Mouse (Mus musculus) lung, embryonic 16.5 days (tissue): ENCODE measurements around the gene Irf4. TPM values are rescaled to one million over a fixed set of nuclear protein-coding genes. Genes with fewer than 3 reads are reported as not detected.

Experiments used
- ATAC-seq: fragments of 200-750 bp; cut with Nextera tagmentation; 2 replicates; pipeline ENCODE4 v1.8.0; 2017; ENCODE audit warnings: low read depth, mild to moderate bottlenecking, moderate library complexity
- H3K27ac ChIP-seq: fragments of 300-500 bp; sonication (generic); 2 replicates; pipeline ENCODE4 v1.5.1; 2014; ENCODE audit warnings: mild to moderate bottlenecking, control low read depth, low read length
- H3K27me3 ChIP-seq: fragments of 300-500 bp; sonication (generic); 2 replicates; pipeline ENCODE4 v1.6.1; 2014; ENCODE audit warnings: low read depth, low read length, mixed read lengths; ENCODE audit not compliant: control insufficient read depth, insufficient read depth
- H3K36me3 ChIP-seq: fragments of 300-500 bp; sonication (generic); 2 replicates; pipeline ENCODE4 v1.6.1; 2014; ENCODE audit warnings: low read length; ENCODE audit not compliant: control insufficient read depth, insufficient read depth
- H3K4me1 ChIP-seq: fragments of 300-500 bp; sonication (generic); replicated peaks from 2 replicates; pipeline ENCODE4 v1.6.1; 2014; ENCODE audit warnings: low read length, mixed read lengths; ENCODE audit not compliant: control insufficient read depth, insufficient read depth
- H3K4me2 ChIP-seq: fragments of 300-500 bp; sonication (generic); 2 replicates; pipeline ENCODE4 v1.6.1; 2014; ENCODE audit warnings: low read depth, low read length, control low read depth
- H3K4me3 ChIP-seq: fragments of 300-500 bp; sonication (generic); 2 replicates; pipeline ENCODE4 v1.5.1; 2014; ENCODE audit warnings: mild to moderate bottlenecking, low read length, control low read depth
- H3K9ac ChIP-seq: fragments of 300-500 bp; sonication (generic); 2 replicates; pipeline ENCODE4 v1.6.1; 2014; ENCODE audit warnings: low read length, control low read depth
- H3K9me3 ChIP-seq: fragments of 300-500 bp; sonication (generic); 2 replicates; pipeline ENCODE4 v1.6.1; 2016; ENCODE audit warnings: low read length; ENCODE audit not compliant: control insufficient read depth
- WGBS: fragments of 180-500 bp; shearing (Covaris S2); extraction: QIAGEN DNeasy Blood & Tissue Kit; methylation state at CpG from one replicate; pipeline ENCODE4 v1.1.7; 2014; 5-methylcytosine and 5-hydroxymethylcytosine counted together
- polyA plus RNA-seq: library from polyadenylated mRNA; unstranded; fragments of >200 nt; fragmentation: Nextera tagmentation; extraction: Ambion mirVana; gene quantifications from 2 replicates; pipeline ENCODE4 v1.2.1, GENCODE M21; 2015

The Irf4 gene
- polyA plus RNA-seq = 0.10 and 0.11 TPM in 2 replicates

- peak; percentile 85 for ATAC-seq
- Histone ChIP-seq H3K4me3 (peak within 1 kb of the TSS; percentile 51), H3K4me2 (peak within 1 kb of the TSS; percentile 78), H3K4me1 (peaks cover 16% of the 10 kb centered on the region), H3K36me3 (no peaks in the 10 kb centered on the region), H3K9ac (no peak within 1 kb of the TSS), H3K27ac (no peak within 1 kb of the TSS), H3K9me3 (no peaks in the 10 kb centered on the region), H3K27me3 (peaks cover 55% of the 10 kb centered on the region)
- WGBS = under 1% methylated on average over 21 of the region's 21 CpGs
Measured at GRCm38 (mm10) chr13:30749021-30749556, at the start of gene Irf4. TSS of gene Irf4 (plus strand) at chr13:30749226.

- no peak overlapping the region for H3K4me3 ChIP-seq
- no peak for ATAC-seq
- no peaks in the 10 kb centered on the region for H3K4me1 ChIP-seq
- no peaks in the 10 kb centered on the region for H3K27me3 ChIP-seq
- no peak overlapping the region for H3K27ac ChIP-seq
- H3K9ac ChIP-seq = no peak overlapping the region
- no peaks in the 10 kb centered on the region for H3K9me3 ChIP-seq
- WGBS = 93% methylated on average over 5 of the region's 5 CpGs
- no peaks in the 10 kb centered on the region for H3K36me3 ChIP-seq
- no peak overlapping the region for H3K4me2 ChIP-seq
Measured at GRCm38 (mm10) chr13:30702695-30703094, 46.3 kb upstream of the Irf4 start.

GRCm38 (mm10) chr13:30704246-30705095 is 44.6 kb upstream of the Irf4 start:
- 76% methylated on average over 8 of the region's 8 CpGs for WGBS
- no peak overlapping the region for H3K4me2 ChIP-seq
- no peaks in the 10 kb centered on the region for H3K27me3 ChIP-seq
- H3K36me3 ChIP-seq = no peaks in the 10 kb centered on the region
- H3K27ac ChIP-seq = no peak overlapping the region
- H3K4me1 ChIP-seq = no peaks in the 10 kb centered on the region
- H3K9me3 ChIP-seq = no peaks in the 10 kb centered on the region
- ATAC-seq = no peak
- H3K9ac ChIP-seq = no peak overlapping the region
- no peak overlapping the region for H3K4me3 ChIP-seq

- no peak for ATAC-seq
- 79% methylated on average over 2 of the region's 2 CpGs for WGBS
- H3K9ac ChIP-seq = no peak overlapping the region
Measured at GRCm38 (mm10) chr13:30711066-30711465, 38.0 kb upstream of the Irf4 start.

GRCm38 (mm10) chr13:30711711-30712110 is 37.3 kb upstream of the Irf4 start:
- no peak overlapping the region for H3K4me3 ChIP-seq
- H3K9ac ChIP-seq = no peak overlapping the region
- no peaks in the 10 kb centered on the region for H3K36me3 ChIP-seq
- H3K4me2 ChIP-seq = no peak overlapping the region
- no peaks in the 10 kb centered on the region for H3K4me1 ChIP-seq
- H3K27me3 ChIP-seq = no peaks in the 10 kb centered on the region
- ATAC-seq = no peak
- H3K9me3 ChIP-seq = no peaks in the 10 kb centered on the region
- WGBS = 92% methylated on average over 3 of the region's 3 CpGs
- no peak overlapping the region for H3K27ac ChIP-seq

More at GRCm38 (mm10) chr13:30711066-30711465, 38.0 kb upstream of the Irf4 start:
- no peaks in the 10 kb centered on the region for H3K27me3 ChIP-seq
- no peaks in the 10 kb centered on the region for H3K9me3 ChIP-seq
- no peaks in the 10 kb centered on the region for H3K36me3 ChIP-seq
- H3K4me2 ChIP-seq = no peak overlapping the region
- no peaks in the 10 kb centered on the region for H3K4me1 ChIP-seq
- H3K4me3 ChIP-seq = no peak overlapping the region
- no peak overlapping the region for H3K27ac ChIP-seq

GRCm38 (mm10) chr13:30712280-30712679 is 36.7 kb upstream of the Irf4 start:
- no peak for ATAC-seq
- Histone ChIP-seq H3K4me1 (no peaks in the 10 kb centered on the region), H3K27me3 (no peaks in the 10 kb centered on the region), H3K4me2 (no peak overlapping the region), H3K27ac (no peak overlapping the region), H3K36me3 (no peaks in the 10 kb centered on the region), H3K9ac (no peak overlapping the region), H3K4me3 (no peak overlapping the region), H3K9me3 (no peaks in the 10 kb centered on the region)
- 74% methylated on average over 6 of the region's 6 CpGs for WGBS

GRCm38 (mm10) chr13:30713621-30714020 is 35.4 kb upstream of the Irf4 start:
- no peak for ATAC-seq
- 46% methylated on average over 3 of the region's 3 CpGs for WGBS

GRCm38 (mm10) chr13:30714552-30714951 is 34.5 kb upstream of the Irf4 start:
- no peaks in the 10 kb centered on the region for H3K4me1 ChIP-seq
- no peaks in the 10 kb centered on the region for H3K27me3 ChIP-seq
- WGBS = 74% methylated on average over 6 of the region's 6 CpGs
- no peak overlapping the region for H3K4me3 ChIP-seq
- H3K4me2 ChIP-seq = no peak overlapping the region
- H3K9me3 ChIP-seq = no peaks in the 10 kb centered on the region
- H3K27ac ChIP-seq = no peak overlapping the region
- ATAC-seq = no peak
- H3K9ac ChIP-seq = no peak overlapping the region
- H3K36me3 ChIP-seq = no peaks in the 10 kb centered on the region

More at GRCm38 (mm10) chr13:30713621-30714020, 35.4 kb upstream of the Irf4 start:
- Histone ChIP-seq H3K36me3 (no peaks in the 10 kb centered on the region), H3K9ac (no peak overlapping the region), H3K9me3 (no peaks in the 10 kb centered on the region), H3K4me2 (no peak overlapping the region), H3K4me1 (no peaks in the 10 kb centered on the region), H3K4me3 (no peak overlapping the region), H3K27ac (no peak overlapping the region), H3K27me3 (no peaks in the 10 kb centered on the region)

GRCm38 (mm10) chr13:30715060-30715459 is 34.0 kb upstream of the Irf4 start:
- no peak overlapping the region for H3K4me2 ChIP-seq
- H3K36me3 ChIP-seq = no peaks in the 10 kb centered on the region
- no peak overlapping the region for H3K4me3 ChIP-seq
- no peaks in the 10 kb centered on the region for H3K27me3 ChIP-seq
- H3K9me3 ChIP-seq = no peaks in the 10 kb centered on the region
- no peak overlapping the region for H3K9ac ChIP-seq
- no peak overlapping the region for H3K27ac ChIP-seq
- ATAC-seq = no peak
- no peaks in the 10 kb centered on the region for H3K4me1 ChIP-seq
- WGBS = 78% methylated on average over 7 of the region's 7 CpGs
